ENCODE assay signal across 9 mouse cellular contexts in the genomic region with DNA sequence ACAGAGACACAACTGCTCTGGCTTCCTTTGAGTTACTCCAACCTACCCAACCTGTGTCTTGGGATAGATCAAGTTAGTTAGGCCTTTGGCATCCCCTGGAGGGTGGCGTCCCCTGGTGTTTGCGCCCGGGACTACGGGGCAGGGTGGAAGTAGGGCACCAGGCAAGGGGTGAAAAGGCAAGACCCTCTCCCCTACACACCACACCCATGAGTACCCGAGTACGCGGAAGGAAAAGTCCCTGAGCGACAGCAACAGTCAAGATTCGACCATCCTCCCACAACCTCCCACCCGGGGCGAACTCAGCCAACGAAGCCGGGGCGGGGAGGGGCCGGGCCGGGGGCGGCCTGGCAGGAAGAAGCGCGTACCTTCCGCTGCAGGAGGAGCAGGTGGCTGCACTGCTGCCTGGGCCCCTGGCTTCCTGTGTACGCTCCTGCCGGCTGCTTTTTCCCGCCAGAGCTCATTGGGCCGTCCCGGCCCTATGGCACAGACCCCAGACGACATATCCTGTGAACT. TPM values are rescaled to one million over a fixed set of nuclear protein-coding genes. Genes with fewer than 3 reads are reported as not detected.
DNase-seq lines count a peak whose midpoint lies in the region; ATAC-seq and TF ChIP-seq lines count a peak whose summit lies in the region.
"Had no signal": no experiment of that assay in that cellular context is flagged by ENCODE, and none has a peak within 500 bp of the region (broad histone marks: within the 10 kb centered on the region; RNA-seq: fewer than 3 reads in every experiment).

A gene (plus strand): TSS at position 479 of the 513 bp plus-strand sequence.

- no peaks in the 10 kb centered on the region for H3K4me1 ChIP-seq in liver, adult 2 months (ENCODE audit: control insufficient read depth, insufficient read depth, low read length)
- H3K4me1 ChIP-seq in midbrain, postnatal 0 days (ENCODE audit: insufficient read depth, low read length) = no peaks in the 10 kb centered on the region

- no peak within 1 kb of the TSS for H3K27ac ChIP-seq in liver, adult 2 months (replicated peaks; ENCODE audit: insufficient read depth, low read depth, low read length)
- H3K27ac ChIP-seq in midbrain, postnatal 0 days (ENCODE audit: low read depth, low read length) = no peak within 1 kb of the TSS

- H3K4me2 ChIP-seq in midbrain, postnatal 0 days (ENCODE audit: low read depth, low read length, poor library complexity, severe bottlenecking) = no peak within 1 kb of the TSS

- peak; percentile 41 for DNase-seq in urinary bladder, adult 2 months (ENCODE audit: low spot score)
- DNase-seq in urinary bladder, postnatal 4 days (ENCODE audit: low spot score in 2 of 2) = no peak
- peak; percentile 60 to 73 for DNase-seq in cerebellum, postnatal 25 days
- DNase-seq in heart, adult 18-20 months = peak; percentile 58 to 84
- DNase-seq in kidney, adult 18-20 months = peak; percentile 68
- peak; percentile 7 for DNase-seq in liver, adult 2 months (ENCODE audit: extremely low read depth, low read depth, low spot score)
- no peak for DNase-seq in midbrain, postnatal 0 days (ENCODE audit: low spot score)
- DNase-seq in thymus, postnatal 10 days (ENCODE audit: low spot score in 2 of 2) = peak; percentile 96 to 97

- TF ChIP-seq POLR2A in liver, adult 2 months (IDR thresholded peaks at IDR 0.05; ENCODE audit: extremely low read depth, insufficient read depth, low read length) = no peak

- no peaks in the 10 kb centered on the region for H3K79me2 ChIP-seq in liver, adult 2 months (ENCODE audit: control insufficient read depth, insufficient read depth, low read length)

- ATAC-seq in midbrain, postnatal 0 days (ENCODE audit: low FRiP score) = 0 out of 2 replicates have a peak, but pooled peaks have one; percentile 18

- WGBS in liver, adult 2 months = 15% methylated on average over 26 of the region's 26 CpGs
- WGBS in midbrain, postnatal 0 days = 18% methylated on average over 21 of the region's 26 CpGs

- H3K27me3 ChIP-seq in liver, adult 2 months (ENCODE audit: control insufficient read depth, insufficient read depth, low read length) = no peaks in the 10 kb centered on the region
- H3K27me3 ChIP-seq in midbrain, postnatal 0 days (ENCODE audit: insufficient read depth, low read length) = no peaks in the 10 kb centered on the region

- no peak within 1 kb of the TSS for H3K9ac ChIP-seq in liver, adult 2 months (ENCODE audit: low read depth, low read length)
- H3K9ac ChIP-seq in midbrain, postnatal 0 days (replicated peaks; ENCODE audit: low read length, poor library complexity, severe bottlenecking) = no peak within 1 kb of the TSS

- peaks cover 10% of the 10 kb centered on the region; the same call in 1 of the 2 replicates for H3K36me3 ChIP-seq in liver, adult 2 months (ENCODE audit: control insufficient read depth, insufficient read depth, low read length)
- H3K36me3 ChIP-seq in midbrain, postnatal 0 days (ENCODE audit: insufficient read depth, low read length) = peaks cover 28% of the 10 kb centered on the region

- no peak within 1 kb of the TSS; the same call in 1 of the 2 replicates for H3K4me3 ChIP-seq in liver, adult 2 months (ENCODE audit: insufficient read depth, low read depth, low read length)
- no peak within 1 kb of the TSS for H3K4me3 ChIP-seq in midbrain, postnatal 0 days (ENCODE audit: low read depth, low read length)
- H3K4me3 ChIP-seq: erythroblast, embryonic 14.5 days had no signal

- peak; percentile 88 for TF ChIP-seq CTCF in liver, adult 2 months (IDR thresholded peaks at IDR 0.05; ENCODE audit: low read depth, low read length)
- peak; percentile 63 for TF ChIP-seq CTCF in midbrain, postnatal 0 days (IDR thresholded peaks at IDR 0.05)

- H3K9me3 ChIP-seq in midbrain, postnatal 0 days (ENCODE audit: low read length) = no peaks in the 10 kb centered on the region

RNA-seq across cellular contexts. Expression of the gene that starts here (rescaled TPM):
- polyA plus RNA-seq in urinary bladder, adult 2 months (2012; rRNA removed) = 0.53 and 0.61 TPM in 2 replicates
- 1 to 10 TPM in 1 of 2 experiments, under 1 TPM in 1; 0.12 to 1.1 TPM for total RNA-seq in heart, adult 18-20 months (2021)
- under 0.01 and 0.07 TPM in 2 replicates for total RNA-seq in liver, adult 2 months (2014; rRNA removed)
- polyA plus RNA-seq in liver, adult 2 months (2012; rRNA removed) = 0.32 and 0.64 TPM in 2 replicates
- 5.4 and 5.6 TPM in 2 replicates for total RNA-seq in midbrain, postnatal 0 days (2014; rRNA removed)
- polyA plus RNA-seq in midbrain, postnatal 0 days (2015; fragmentation: Nextera tagmentation; extraction: Ambion mirVana) = 35.1 and 36.0 TPM in 2 replicates

Comparison
In these comparisons a context has a peak if more than half of its experiments do, and no peak if none do; other contexts are left out.
1. RNA of the gene that starts here (polyA plus RNA-seq): 35.1 to 36.0 TPM in midbrain, postnatal 0 days; 0.32 to 0.64 TPM in liver, adult 2 months and 0.53 to 0.61 TPM in urinary bladder, adult 2 months; every median in the first group is over 10 times any median in the second.
2. Peak in DNase-seq in urinary bladder, adult 2 months; RNA of the gene not detected or under 1 TPM.
3. Peak in DNase-seq in liver, adult 2 months; RNA of the gene not detected or under 1 TPM.
4. DNase-seq: peak in cerebellum, postnatal 25 days (2 of 2), heart, adult 18-20 months (2 of 2), kidney, adult 18-20 months (single experiment) and thymus, postnatal 10 days (2 of 2); none in urinary bladder, postnatal 4 days (0 of 2) and midbrain, postnatal 0 days (single experiment).